Comparison of ENCODE assay signal across 12 mouse cellular contexts in genomic region chr10:115051602-115052001, GRCm38 (mm10).
DNase-seq lines count a peak whose midpoint lies in the region; ATAC-seq and TF ChIP-seq lines count a peak whose summit lies in the region.
"Had no signal": no experiment of that assay in that cellular context is flagged by ENCODE, and none has a peak within 500 bp of the region (broad histone marks: within the 10 kb centered on the region; RNA-seq: fewer than 3 reads in every experiment).

No protein-coding gene starts in this region.

- H3K36me3 ChIP-seq in kidney, embryonic 16.5 days (ENCODE audit: insufficient read depth, low read length), result no peaks in the 10 kb centered on the region
- no peaks in the 10 kb centered on the region for H3K36me3 ChIP-seq in stomach, postnatal 0 days (ENCODE audit: control insufficient read depth, insufficient read depth, low read length)
- H3K36me3 ChIP-seq: forebrain, embryonic 12.5 days; liver, embryonic 13.5 days had no signal

- no peak overlapping the region for H3K27ac ChIP-seq in kidney, embryonic 16.5 days (ENCODE audit: low read length)
- H3K27ac ChIP-seq in stomach, postnatal 0 days (replicated peaks), result no peak overlapping the region
- H3K27ac ChIP-seq: forebrain, embryonic 12.5 days; liver, embryonic 13.5 days had no signal

- no peaks in the 10 kb centered on the region for H3K27me3 ChIP-seq in kidney, embryonic 16.5 days (ENCODE audit: insufficient read depth, low read length)
- no peaks in the 10 kb centered on the region for H3K27me3 ChIP-seq in stomach, postnatal 0 days (ENCODE audit: control insufficient read depth, insufficient read depth, low read length)
- H3K27me3 ChIP-seq: forebrain, embryonic 12.5 days; liver, embryonic 13.5 days had no signal

- no peak overlapping the region for H3K4me3 ChIP-seq in kidney, embryonic 16.5 days (ENCODE audit: low read length)
- H3K4me3 ChIP-seq in stomach, postnatal 0 days (ENCODE audit: low read depth, low read length), result no peak overlapping the region
- H3K4me3 ChIP-seq: forebrain, embryonic 12.5 days; liver, embryonic 13.5 days had no signal

- TF ChIP-seq CTCF in stomach, postnatal 0 days (IDR thresholded peaks at IDR 0.05; ENCODE audit: low read depth), result peak; percentile 61

- no peak overlapping the region for H3K4me2 ChIP-seq in kidney, embryonic 16.5 days (replicated peaks; ENCODE audit: low read depth, low read length)
- H3K4me2 ChIP-seq in stomach, postnatal 0 days (replicated peaks; ENCODE audit: low read depth), result no peak overlapping the region
- H3K4me2 ChIP-seq: forebrain, embryonic 12.5 days; liver, embryonic 13.5 days had no signal

- DNase-seq in kidney, adult 18-20 months, result peak; percentile 6
- DNase-seq in right cerebral cortex, postnatal 14 days, result peak; percentile 10
- DNase-seq in right cerebral cortex, adult 18-20 months, result no peak
- DNase-seq in brain, adult 2 months (ENCODE audit: low read depth, low spot score), result peak; percentile 38
- DNase-seq in stomach, postnatal 0 days (ENCODE audit: low spot score), result no peak
- DNase-seq: heart, postnatal 14 days; liver, embryonic 13.5 days; thymus, adult 2 months had no signal

- no peak for ATAC-seq in kidney, embryonic 16.5 days (ENCODE audit: low FRiP score, low TSS enrichment)
- ATAC-seq in stomach, postnatal 0 days (ENCODE audit: low FRiP score, low TSS enrichment), result no peak
- ATAC-seq in frontal cortex, adult (ENCODE audit: low TSS enrichment), result no peak
- ATAC-seq in megakaryocyte-erythroid progenitor cell, adult 5-6 weeks (replicated peaks; ENCODE audit: low FRiP score, low TSS enrichment, poor library complexity, severe bottlenecking), result no peak

- H3K9ac ChIP-seq in kidney, embryonic 16.5 days (replicated peaks; ENCODE audit: low read length), result no peak overlapping the region
- no peak overlapping the region for H3K9ac ChIP-seq in stomach, postnatal 0 days (ENCODE audit: low read length)
- H3K9ac ChIP-seq: forebrain, embryonic 12.5 days; liver, embryonic 13.5 days had no signal

- 51% methylated on average over 4 of the region's 4 CpGs for WGBS in kidney, embryonic 16.5 days
- 49% methylated on average over 4 of the region's 4 CpGs for WGBS in stomach, postnatal 0 days

- no peak for TF ChIP-seq EP300 in stomach, postnatal 0 days (optimal IDR thresholded peaks at IDR 0.05)

- no peaks in the 10 kb centered on the region for H3K4me1 ChIP-seq in kidney, embryonic 16.5 days (ENCODE audit: insufficient read depth, low read length)
- H3K4me1 ChIP-seq in stomach, postnatal 0 days (replicated peaks; ENCODE audit: control insufficient read depth, insufficient read depth), result no peaks in the 10 kb centered on the region
- H3K4me1 ChIP-seq: forebrain, embryonic 12.5 days; liver, embryonic 13.5 days had no signal

- H3K9me3 ChIP-seq in kidney, embryonic 16.5 days (ENCODE audit: low read length), result no peaks in the 10 kb centered on the region
- no peaks in the 10 kb centered on the region for H3K9me3 ChIP-seq in stomach, postnatal 0 days (ENCODE audit: control insufficient read depth, low read length)
- H3K9me3 ChIP-seq: forebrain, embryonic 12.5 days had no signal

Comparison
In these comparisons a context has a peak if more than half of its experiments do, and no peak if none do; other contexts are left out.
1. DNase-seq: peak in kidney, adult 18-20 months (single experiment), right cerebral cortex, postnatal 14 days (single experiment) and brain, adult 2 months (single experiment); none in right cerebral cortex, adult 18-20 months (single experiment) and stomach, postnatal 0 days (single experiment).